Mouse (Mus musculus) neural tube, embryonic 14.5 days (tissue): ENCODE results near the gene Fam47e. TPM values are rescaled to one million over a fixed set of nuclear protein-coding genes. Genes with fewer than 3 reads are reported as not detected.
A peak's percentile ranks its signal among the peaks of the same experiment; 100 is the strongest.

ENCODE experiments used
- ATAC-seq: fragments of 200-750 bp; cut with Nextera tagmentation; 2 replicates; pipeline ENCODE4 v1.8.0; 2017; ENCODE audit warnings: low read depth, mild to moderate bottlenecking, moderate TSS enrichment, moderate library complexity
- H3K27ac ChIP-seq: fragments of 300-500 bp; sonication (generic); 2 replicates; pipeline ENCODE4 v1.5.1; 2014; ENCODE audit warnings: low read depth, mild to moderate bottlenecking, control low read depth, low read length, moderate library complexity, mixed read lengths
- H3K27me3 ChIP-seq: fragments of 300-500 bp; sonication (generic); 2 replicates; pipeline ENCODE4 v1.6.1; 2014; ENCODE audit warnings: low read length; ENCODE audit not compliant: control insufficient read depth, insufficient read depth
- H3K36me3 ChIP-seq: fragments of 300-500 bp; sonication (generic); 2 replicates; pipeline ENCODE4 v1.6.1; 2014; ENCODE audit warnings: low read length, mixed read lengths; ENCODE audit not compliant: control insufficient read depth, insufficient read depth
- H3K4me1 ChIP-seq: fragments of 300-500 bp; sonication (generic); 2 replicates; pipeline ENCODE4 v1.6.1; 2014; ENCODE audit warnings: low read length; ENCODE audit not compliant: control insufficient read depth, insufficient read depth
- H3K4me2 ChIP-seq: fragments of 300-500 bp; sonication (generic); 2 replicates; pipeline ENCODE4 v1.6.1; 2014; ENCODE audit warnings: mild to moderate bottlenecking, low read depth, low read length, control low read depth
- H3K4me3 ChIP-seq: fragments of 300-500 bp; sonication (generic); 2 replicates; pipeline ENCODE4 v1.5.1; 2014; ENCODE audit warnings: low read depth, low read length, control low read depth, mixed read lengths
- H3K9ac ChIP-seq: fragments of 300-500 bp; sonication (generic); replicated peaks from 2 replicates; pipeline ENCODE4 v1.6.1; 2014; ENCODE audit warnings: low read depth, mild to moderate bottlenecking, control low read depth, low read length, mixed read lengths
- H3K9me3 ChIP-seq: fragments of 300-500 bp; sonication (generic); 2 replicates; pipeline ENCODE4 v1.6.1; 2016; ENCODE audit warnings: low read length; ENCODE audit not compliant: control insufficient read depth
- WGBS: fragments of 180-500 bp; shearing (Covaris S2); extraction: QIAGEN DNeasy Blood & Tissue Kit; methylation state at CpG from one replicate; pipeline ENCODE4 v1.1.7; 2014; 5-methylcytosine and 5-hydroxymethylcytosine counted together
- polyA plus RNA-seq: library from polyadenylated mRNA; unstranded; fragments of >200 nt; fragmentation: Nextera tagmentation; extraction: Ambion mirVana; gene quantifications from 2 replicates; pipeline ENCODE4 v1.2.1, GENCODE M21; 2014

Fam47e gene
- polyA plus RNA-seq, 1 experiment from 2014 or later: 2.1 TPM

DNA sequence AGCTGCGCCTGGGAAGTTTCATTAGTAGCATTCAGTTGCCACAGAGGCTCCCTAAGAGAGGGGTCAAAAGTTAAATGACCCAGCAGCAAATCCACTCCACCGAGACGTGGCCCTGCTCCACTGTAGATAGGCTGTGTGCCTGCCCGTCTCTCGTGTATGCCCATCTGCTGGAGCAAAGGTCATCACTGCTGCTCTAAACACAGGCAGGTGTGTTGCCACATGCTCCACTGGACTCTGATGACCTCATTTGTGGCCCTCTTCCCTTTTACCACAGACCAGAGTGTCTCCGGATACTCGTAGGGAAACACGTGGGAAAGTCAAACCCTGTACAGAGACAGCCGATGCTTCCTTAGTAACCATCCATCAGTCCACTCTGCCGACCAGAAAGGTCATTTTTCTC is 31.1 kb downstream of the Fam47e start:
- WGBS: 61% methylated on average over 10 of the region's 10 CpGs
- Histone ChIP-seq H3K27me3 (no peaks in the 10 kb centered on the region), H3K4me2 (no peak overlapping the region), H3K36me3 (no peaks in the 10 kb centered on the region), H3K9ac (no peak overlapping the region), H3K9me3 (no peaks in the 10 kb centered on the region), H3K27ac (no peak overlapping the region), H3K4me1 (no peaks in the 10 kb centered on the region), H3K4me3 (no peak overlapping the region)
- ATAC-seq: no peak

- 80% methylated on average over 5 of the region's 5 CpGs for WGBS
These were observed 40.2 kb downstream of the Fam47e start for GRCm38 (mm10) chr5:92595026-92595425.

GRCm38 (mm10) chr5:92596865-92597264 is 42.0 kb downstream of the Fam47e start:
- Histone ChIP-seq H3K27me3 (no peaks in the 10 kb centered on the region), H3K4me3 (no peak overlapping the region), H3K27ac (no peak overlapping the region), H3K36me3 (no peaks in the 10 kb centered on the region), H3K4me2 (no peak overlapping the region), H3K9ac (no peak overlapping the region), H3K9me3 (no peaks in the 10 kb centered on the region), H3K4me1 (no peaks in the 10 kb centered on the region)
- WGBS: 94% methylated on average over 8 of the region's 8 CpGs
- ATAC-seq: no peak

More at GRCm38 (mm10) chr5:92595026-92595425, 40.2 kb downstream of the Fam47e start:
- no peaks in the 10 kb centered on the region for H3K36me3 ChIP-seq
- no peak for ATAC-seq
- H3K4me3 ChIP-seq: no peak overlapping the region
- H3K4me2 ChIP-seq: no peak overlapping the region
- H3K27ac ChIP-seq: no peak overlapping the region
- no peaks in the 10 kb centered on the region for H3K4me1 ChIP-seq
- no peaks in the 10 kb centered on the region for H3K9me3 ChIP-seq
- H3K9ac ChIP-seq: no peak overlapping the region
- H3K27me3 ChIP-seq: no peaks in the 10 kb centered on the region

DNA sequence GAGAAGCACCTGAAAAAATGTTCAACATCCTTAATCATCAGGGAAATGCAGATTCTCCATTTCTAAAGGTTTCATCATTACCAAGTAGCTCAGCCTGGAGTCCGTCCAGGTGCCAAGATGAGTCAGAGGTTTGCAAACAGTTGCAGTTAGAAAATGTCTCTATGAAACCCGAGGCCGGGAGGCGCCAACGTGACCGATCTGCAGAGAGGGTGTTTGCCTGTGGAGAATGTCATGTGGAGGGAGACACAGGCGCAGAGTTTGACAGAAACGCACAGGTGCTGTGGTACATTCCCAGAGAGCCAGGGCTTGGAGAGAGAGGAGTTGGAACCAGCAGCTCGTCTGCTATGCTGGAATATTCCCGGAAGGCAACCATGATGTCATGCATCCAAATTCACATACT is 44.2 kb downstream of the Fam47e start:
- Histone ChIP-seq H3K27ac (no peak overlapping the region), H3K9ac (no peak overlapping the region), H3K4me1 (0 out of 2 replicates have a peak, but pooled peaks cover 5% of the 10 kb centered on the region), H3K4me3 (no peak overlapping the region), H3K36me3 (no peaks in the 10 kb centered on the region), H3K27me3 (no peaks in the 10 kb centered on the region), H3K9me3 (no peaks in the 10 kb centered on the region), H3K4me2 (no peak overlapping the region)
- ATAC-seq: no peak
- WGBS: 86% methylated on average over 10 of the region's 10 CpGs

DNA sequence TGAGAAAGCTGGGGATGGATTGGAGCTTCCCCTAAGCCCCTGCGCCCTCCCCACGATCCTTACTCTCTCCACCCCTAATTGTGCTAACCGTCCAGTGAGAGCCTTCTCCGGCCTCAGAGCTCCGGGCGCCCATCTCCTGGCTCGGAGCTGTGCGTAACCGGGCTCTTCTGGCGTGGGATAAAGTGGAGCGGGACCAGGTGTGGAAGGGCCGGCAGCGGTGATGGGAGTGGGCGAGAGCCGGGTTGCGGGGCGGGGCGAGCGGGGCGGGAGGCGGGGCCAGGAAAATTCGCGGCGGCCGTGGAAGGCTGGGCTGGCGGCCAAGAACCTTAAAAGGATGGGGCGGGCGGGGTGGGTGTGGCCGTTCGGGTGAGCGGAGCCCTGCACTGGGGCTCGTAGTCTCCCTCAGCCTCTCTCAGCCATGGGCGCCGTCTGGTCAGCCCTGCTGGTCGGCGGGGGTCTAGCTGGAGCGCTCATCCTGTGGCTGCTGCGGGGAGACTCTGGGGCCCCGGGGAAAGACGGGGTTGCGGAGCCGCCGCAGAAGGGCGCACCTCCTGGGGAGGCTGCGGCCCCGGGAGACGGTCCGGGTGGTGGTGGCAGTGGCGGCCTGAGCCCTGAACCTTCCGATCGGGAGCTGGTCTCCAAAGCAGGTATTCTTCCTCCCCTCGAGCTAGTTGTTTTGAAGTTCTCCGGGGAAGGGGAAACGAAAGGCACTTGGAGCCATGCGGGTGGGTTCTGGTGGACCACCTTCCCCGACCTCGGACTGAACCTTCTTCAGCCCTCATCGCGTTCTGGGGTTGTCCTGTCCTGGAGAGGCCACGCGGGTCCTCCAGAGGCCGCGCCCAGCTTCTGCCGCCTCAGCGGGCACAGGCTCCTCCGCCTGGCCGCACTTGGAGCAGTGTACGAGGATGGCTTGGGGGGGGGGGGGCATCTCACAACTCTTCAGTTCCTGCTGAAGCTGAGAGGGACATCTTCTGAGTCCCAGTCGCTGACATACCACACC is 48.1 kb downstream of the Fam47e start, which contains the start of gene Stbd1:
Gene Stbd1, plus strand, starts transcription at position 351 of the 1,000 bp plus-strand sequence.
- peak within 1 kb of the TSS; percentile 82 for H3K4me2 ChIP-seq
- no peak within 1 kb of the TSS for H3K27ac ChIP-seq
- H3K4me3 ChIP-seq: peak within 1 kb of the TSS; percentile 61
- H3K9ac ChIP-seq: peak within 1 kb of the TSS; percentile 51
- H3K36me3 ChIP-seq: no peaks in the 10 kb centered on the region
- under 1% methylated on average over 64 of the region's 69 CpGs for WGBS
- 0 out of 2 replicates have a peak, but pooled peaks cover 5% of the 10 kb centered on the region for H3K4me1 ChIP-seq
- peak; percentile 92 for ATAC-seq
- no peaks in the 10 kb centered on the region for H3K9me3 ChIP-seq
- H3K27me3 ChIP-seq: no peaks in the 10 kb centered on the region

DNA sequence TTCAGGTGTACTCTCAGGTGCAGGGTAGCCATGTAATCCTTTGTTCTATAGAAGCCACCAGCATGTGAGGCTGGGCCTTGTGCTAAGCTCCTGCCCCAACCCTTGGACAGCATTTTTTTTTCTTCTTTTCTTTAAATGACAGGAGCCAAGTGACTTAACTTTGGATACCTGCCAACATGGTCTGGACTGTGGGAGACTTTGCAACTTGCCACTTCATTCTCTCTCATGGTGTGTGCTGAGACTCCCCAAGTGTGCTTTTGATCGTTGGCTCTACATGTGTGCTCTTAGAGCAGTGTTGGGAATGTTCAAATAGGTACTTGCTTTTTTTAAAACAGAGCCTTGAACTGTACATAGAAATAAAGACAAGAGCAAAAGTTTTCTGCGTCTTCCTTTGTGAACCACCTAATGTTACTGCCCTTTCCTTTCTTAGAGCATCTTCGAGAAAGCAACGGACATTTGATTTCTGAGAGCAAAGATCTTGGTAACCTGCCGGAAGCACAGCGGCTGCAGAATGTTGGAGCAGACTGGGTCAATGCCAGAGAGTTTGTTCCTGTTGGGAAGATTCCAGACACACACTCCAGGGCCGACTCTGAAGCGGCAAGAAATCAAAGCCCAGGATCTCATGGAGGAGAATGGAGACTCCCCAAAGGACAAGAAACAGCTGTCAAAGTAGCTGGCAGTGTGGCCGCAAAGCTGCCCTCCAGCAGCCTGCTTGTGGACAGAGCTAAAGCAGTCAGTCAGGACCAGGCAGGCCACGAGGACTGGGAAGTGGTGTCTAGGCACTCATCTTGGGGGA is 49.8 kb downstream of the Fam47e start:
- H3K9ac ChIP-seq: no peak overlapping the region
- no peak overlapping the region for H3K27ac ChIP-seq
- WGBS: 72% methylated on average over 10 of the region's 10 CpGs
- 0 out of 2 replicates have a peak, but pooled peaks cover 5% of the 10 kb centered on the region for H3K4me1 ChIP-seq
- no peak overlapping the region for H3K4me3 ChIP-seq
- H3K36me3 ChIP-seq: no peaks in the 10 kb centered on the region
- no peaks in the 10 kb centered on the region for H3K9me3 ChIP-seq
- ATAC-seq: no peak
- H3K4me2 ChIP-seq: no peak overlapping the region
- no peaks in the 10 kb centered on the region for H3K27me3 ChIP-seq

DNA sequence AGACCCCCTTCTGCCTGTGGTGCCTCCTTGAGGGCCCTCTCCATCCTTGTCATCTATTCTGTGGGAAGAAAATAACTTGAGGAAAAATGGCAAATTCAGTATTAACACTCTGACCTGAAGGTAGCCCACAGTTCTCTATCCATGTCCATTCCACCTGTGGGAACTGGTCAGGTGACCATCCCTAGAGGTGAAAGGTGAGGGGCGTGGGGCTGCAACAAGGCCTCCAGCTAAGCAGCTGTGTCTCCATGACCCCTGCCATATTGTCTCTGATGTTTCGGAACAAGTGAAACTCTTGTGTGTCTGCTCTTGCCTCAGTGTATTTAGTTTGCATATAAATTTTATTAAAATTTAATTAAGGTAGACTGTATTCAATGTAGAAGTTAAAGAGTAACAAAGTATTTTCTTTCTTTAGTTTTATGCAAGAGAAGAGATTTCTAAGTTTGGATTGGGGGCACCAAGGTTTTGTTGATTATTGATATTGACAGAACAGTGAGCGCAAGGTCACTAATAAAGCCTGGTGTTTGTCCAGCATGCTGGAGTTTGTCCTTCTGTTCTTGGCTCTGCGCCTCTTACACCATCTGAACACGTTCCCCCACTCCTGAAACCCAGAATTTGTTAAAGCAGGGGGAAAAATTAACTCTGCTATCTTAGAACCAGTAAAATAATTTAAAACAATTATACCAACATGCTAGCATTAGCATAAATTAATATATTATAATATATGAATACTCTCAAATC is 52.8 kb downstream of the Fam47e start:
- Histone ChIP-seq H3K27me3 (no peaks in the 10 kb centered on the region), H3K9ac (no peak overlapping the region), H3K36me3 (no peaks in the 10 kb centered on the region), H3K4me1 (0 out of 2 replicates have a peak, but pooled peaks cover 5% of the 10 kb centered on the region), H3K4me3 (no peak overlapping the region), H3K27ac (no peak overlapping the region), H3K9me3 (no peaks in the 10 kb centered on the region), H3K4me2 (no peak overlapping the region)
- ATAC-seq: no peak
- WGBS: 93% methylated on average over 5 of the region's 5 CpGs

DNA sequence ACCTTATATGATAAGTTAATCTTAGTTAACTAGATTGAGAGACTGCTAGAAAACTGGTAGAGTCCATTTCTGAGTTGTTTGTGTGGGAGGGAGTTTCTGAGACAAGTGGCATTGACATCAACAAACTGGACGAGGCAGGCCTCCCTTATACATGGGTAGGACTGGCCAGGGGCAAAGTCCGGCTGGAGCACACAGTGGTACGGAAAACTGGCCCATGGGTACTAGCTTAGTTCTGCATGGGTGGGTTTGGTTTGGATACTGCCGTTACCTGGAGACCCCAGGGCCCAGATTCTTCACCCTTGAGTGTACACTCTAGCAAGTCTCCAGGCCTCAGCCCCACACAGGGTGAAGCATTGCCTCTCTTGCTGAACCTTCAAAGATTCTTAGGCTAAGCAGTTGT is 57.9 kb downstream of the Fam47e start:
- ATAC-seq: no peak
- H3K27ac ChIP-seq: no peak overlapping the region
- H3K4me2 ChIP-seq: no peak overlapping the region
- WGBS: 97% methylated on average over 4 of the region's 4 CpGs
- no peaks in the 10 kb centered on the region for H3K4me1 ChIP-seq
- H3K27me3 ChIP-seq: no peaks in the 10 kb centered on the region
- H3K36me3 ChIP-seq: no peaks in the 10 kb centered on the region
- no peak overlapping the region for H3K9ac ChIP-seq
- no peaks in the 10 kb centered on the region for H3K9me3 ChIP-seq
- no peak overlapping the region for H3K4me3 ChIP-seq
